Mouse (Mus musculus): ENCODE measurements around the gene Plppr1.
A peak's percentile ranks its signal among the peaks of the same experiment; 100 is the strongest.

Gene Plppr1

DNA sequence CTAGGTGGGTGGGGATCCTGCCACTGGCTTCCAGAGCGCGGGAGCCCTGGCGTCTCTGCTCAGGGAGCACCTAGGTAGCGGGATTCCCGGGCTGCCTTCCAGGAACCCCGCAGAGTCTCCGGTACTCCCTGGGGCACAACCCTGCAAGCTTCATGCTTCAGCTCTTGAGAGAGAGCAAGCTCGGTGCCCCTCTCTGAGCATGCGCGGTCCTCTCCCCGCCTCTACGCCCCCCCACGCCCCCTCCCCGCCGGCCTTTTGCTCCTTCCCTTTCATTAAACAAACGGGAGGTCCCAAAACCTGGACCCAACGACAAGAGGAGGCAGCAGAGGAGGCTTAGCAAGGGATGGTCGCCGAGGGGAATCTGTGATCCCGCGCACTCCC lies at the start of gene Plppr1:
Gene Plppr1, plus strand, starts transcription at position 253 of the 381 bp plus-strand sequence.
- DNase-seq = peak; percentile 59

- no peak for DNase-seq
Measured at GRCm38 (mm10) chr4:49016701-49017100, 42.4 kb upstream of the Plppr1 start.

DNA sequence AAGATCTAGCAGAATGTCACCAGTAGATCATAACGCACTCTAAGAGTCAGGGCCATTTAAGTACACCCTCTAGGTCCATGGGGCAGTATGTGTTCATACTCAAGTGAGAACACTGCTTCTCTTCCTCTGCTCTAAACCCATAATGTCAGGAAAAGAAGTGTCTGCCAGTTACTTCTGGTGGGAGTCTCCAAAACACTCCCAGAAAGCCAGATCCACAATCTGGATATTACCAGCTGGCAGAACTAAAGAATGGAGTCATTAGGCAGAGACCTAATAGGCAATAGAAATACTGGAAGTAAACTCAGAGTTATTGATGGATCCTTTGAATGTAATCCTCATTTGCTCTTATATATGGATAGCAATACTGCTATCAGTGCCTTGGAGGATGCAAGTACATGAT lies 35.9 kb upstream of the Plppr1 start:
- no peak for DNase-seq

- DNase-seq = peak; percentile 8
Measured at GRCm38 (mm10) chr4:49038311-49038710, 20.8 kb upstream of the Plppr1 start.

- no peak for DNase-seq
Measured at GRCm38 (mm10) chr4:49039854-49040253, 19.2 kb upstream of the Plppr1 start.

DNA sequence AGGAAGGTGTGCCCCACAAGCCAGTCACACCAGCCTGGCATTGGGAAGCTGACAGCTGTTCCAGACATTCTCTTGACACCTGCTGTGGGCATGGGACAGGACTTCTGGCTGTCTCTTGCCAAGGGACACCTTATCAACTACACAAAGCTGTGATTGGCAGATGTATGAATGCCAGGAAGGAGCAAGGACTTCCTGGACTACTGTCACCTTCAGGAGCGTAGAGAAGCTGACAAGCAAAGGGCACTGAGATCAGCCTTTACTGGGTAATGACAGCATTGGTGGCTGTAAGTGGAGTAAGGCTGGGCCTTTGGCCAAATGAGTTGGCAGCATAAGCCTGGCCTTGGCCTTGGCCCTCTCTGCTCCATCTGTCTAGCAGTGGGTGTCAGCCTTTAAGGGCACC lies 17.4 kb upstream of the Plppr1 start:
- DNase-seq = peak; percentile 91

DNA sequence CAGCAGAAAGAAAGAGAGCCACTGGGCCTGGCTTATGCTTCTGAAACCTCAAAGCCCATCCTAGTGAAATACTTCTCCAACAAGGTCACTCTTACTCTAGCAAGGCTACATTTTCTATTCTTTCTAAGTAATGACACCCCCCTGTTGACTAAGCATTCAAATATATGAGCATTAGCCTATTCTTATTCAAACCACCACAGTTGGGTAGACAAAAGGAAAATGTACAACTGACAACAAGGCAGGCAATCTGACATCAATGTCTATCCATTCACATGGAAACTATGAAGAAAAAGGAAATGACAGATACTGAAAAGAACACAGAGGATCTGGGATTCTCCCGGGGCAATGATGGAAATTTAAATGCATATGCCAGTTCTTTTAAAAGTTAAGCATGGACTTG lies 8.4 kb upstream of the Plppr1 start:
- no peak for DNase-seq

- DNase-seq = no peak
Measured at GRCm38 (mm10) chr4:49057916-49058315, 1.2 kb upstream of the Plppr1 start.

DNA sequence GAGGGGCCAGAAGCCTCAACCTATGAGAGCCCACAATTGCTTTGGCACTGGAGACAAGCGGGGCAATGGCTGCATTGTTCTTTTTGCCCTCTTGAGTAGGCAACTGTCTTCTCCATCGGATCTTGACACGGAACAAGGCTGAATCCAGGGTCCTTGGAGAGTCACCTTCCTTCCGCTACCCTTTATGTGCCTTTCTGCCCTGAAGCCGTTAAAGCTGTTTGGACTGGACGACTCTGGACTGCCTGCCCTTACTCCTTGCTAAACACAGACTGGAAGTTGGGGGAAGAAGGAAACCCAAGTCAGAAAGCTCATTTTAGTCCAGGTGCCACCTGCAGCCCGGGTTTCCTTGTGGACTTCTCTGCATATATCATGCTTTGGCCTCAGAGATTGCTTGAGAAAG lies 516 bp upstream of the Plppr1 start:
- no peak for DNase-seq

DNA sequence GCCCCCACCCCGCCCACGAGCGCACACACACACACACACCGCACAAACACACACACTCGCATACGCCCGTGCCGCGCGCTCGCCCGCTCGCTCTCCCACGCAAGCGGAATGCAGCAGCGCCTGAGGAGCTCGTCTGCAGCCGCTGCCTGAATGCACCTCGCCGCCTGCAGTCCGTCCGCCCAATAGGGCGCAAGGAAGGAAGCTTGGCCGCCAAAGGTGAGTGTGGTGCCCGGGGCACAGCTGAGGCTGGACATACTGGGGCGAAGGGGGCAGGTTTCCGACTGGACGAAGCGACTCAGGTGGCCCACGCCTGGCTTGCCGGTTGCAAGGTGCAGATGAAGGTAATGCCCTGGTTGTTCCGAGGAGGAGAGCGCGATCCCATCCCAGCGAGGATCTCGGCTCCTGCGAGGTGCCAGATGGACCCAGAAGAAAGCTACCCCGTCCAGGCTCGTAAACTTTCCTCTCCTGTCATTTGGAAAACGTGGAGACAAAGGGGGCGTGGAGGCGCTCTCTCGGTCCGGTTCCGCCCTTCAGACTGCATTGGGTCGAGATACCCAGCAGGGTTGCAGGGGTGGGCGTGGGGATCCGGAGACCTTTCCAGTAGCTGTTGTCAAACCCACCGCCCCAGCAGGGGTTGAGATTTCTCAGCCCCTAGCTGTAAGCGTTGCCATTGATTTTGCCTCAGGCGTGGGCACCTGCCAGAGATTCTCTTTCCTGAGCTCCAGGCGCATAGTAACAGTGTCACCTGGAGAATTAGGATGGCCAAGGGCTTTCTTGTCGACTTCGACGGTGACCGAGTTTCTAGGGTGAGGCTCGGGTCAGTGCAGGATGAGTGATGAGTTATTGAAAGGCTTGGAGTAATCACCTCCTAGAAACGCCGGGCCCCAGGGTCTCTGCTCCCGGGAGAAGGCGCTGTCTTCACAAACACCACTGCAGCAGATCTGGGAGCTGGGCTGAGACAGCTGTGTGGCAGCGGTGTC lies 619 bp downstream of the Plppr1 start:
- DNase-seq = peak; percentile 40

- no peak for DNase-seq
Measured at GRCm38 (mm10) chr4:49069471-49069870, 10.4 kb downstream of the Plppr1 start.

- peak; percentile 85 for DNase-seq
Measured at GRCm38 (mm10) chr4:49072886-49073285, 13.8 kb downstream of the Plppr1 start.

GRCm38 (mm10) chr4:49075881-49076280 lies 16.8 kb downstream of the Plppr1 start:
- no peak for DNase-seq

DNA sequence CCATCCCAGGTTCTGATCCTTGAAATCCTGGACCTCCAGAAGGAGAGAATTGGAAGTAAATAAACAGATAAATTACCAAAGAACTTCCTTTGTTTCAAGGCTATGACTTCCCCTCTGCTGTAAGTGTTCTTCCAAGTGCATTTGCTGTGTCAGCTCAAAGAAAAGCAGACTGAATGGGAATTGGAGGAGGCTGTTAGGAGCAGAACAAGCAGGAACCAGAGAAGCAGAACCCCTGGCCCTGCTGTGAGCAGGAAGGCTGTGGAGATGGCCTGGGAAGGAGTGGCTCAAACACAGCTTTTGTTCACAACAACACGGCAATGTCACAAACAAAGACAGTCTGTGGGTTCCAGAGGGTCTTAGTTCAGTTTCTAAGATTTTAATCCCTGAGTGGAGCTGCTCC lies 20.3 kb downstream of the Plppr1 start:
- DNase-seq = no peak

- DNase-seq = no peak
Measured at GRCm38 (mm10) chr4:49088205-49088604, 29.1 kb downstream of the Plppr1 start.

GRCm38 (mm10) chr4:49090461-49090860 lies 31.4 kb downstream of the Plppr1 start:
- no peak for DNase-seq

- DNase-seq = no peak
Measured at GRCm38 (mm10) chr4:49099448-49099847, 40.4 kb downstream of the Plppr1 start.

DNA sequence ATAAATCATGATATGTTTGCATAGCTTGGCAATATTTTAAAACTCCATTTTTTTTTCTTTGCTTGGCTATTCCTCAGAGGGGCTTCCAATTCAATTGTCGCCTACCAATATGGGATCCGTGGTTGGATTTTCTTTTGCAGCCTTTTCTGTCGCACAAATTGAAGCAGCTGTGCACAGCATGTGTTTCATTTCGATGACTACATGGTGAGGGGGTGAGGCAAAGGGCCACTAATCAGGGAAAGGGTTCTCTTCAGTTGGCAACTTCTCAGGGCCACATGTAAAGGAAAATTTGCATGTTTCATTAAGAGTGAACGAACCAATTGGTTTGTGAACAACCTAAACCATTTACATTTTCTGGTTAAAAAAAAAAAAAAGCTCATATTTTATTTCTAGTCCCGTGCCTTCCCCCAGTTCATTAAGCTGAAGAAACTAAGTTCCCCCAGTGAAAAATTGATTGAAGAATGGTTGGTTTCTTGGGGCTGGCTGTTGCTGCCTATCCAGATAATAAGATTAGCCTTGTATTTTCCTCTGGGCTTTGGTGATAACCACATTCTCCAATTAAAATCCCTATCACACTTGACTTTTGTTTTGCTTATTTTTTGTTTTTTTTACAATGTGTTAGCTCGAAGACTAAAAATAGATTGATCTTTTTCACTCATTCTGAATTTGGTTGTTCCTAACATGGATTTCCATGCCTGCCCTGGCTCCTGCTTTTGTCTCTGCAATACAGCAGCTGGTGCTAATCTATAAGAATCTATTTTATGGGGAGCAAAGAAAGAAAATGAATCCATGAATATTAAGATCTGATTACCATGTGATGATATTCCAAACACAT lies 43.1 kb downstream of the Plppr1 start:
- DNase-seq = no peak

GRCm38 (mm10) chr4:49102769-49103193 lies 43.7 kb downstream of the Plppr1 start:
- DNase-seq = no peak

- DNase-seq = no peak
Measured at GRCm38 (mm10) chr4:49104860-49105259, 45.8 kb downstream of the Plppr1 start.

DNA sequence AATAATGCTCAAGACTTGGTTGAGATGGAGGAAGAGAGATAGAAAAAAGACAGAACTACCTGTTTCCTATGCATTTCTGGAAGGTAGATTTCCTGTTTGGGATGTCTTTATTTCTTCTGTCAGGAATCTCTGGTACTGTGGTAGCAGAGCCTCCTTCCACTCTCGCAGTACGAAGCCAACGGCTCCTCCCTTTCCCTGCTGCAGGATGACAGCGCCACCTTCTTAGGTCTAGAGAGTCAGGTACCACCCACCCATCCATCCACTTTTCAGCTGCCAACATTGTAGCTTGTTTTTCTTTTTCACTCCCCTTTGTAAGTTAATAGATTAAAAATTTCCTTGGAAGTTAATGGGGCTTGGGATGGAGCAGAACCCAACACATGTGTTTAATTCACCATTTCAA lies 48.8 kb downstream of the Plppr1 start:
- no peak for DNase-seq

GRCm38 (mm10) chr4:49108371-49108770 lies 49.3 kb downstream of the Plppr1 start:
- no peak for DNase-seq

- no peak for DNase-seq
Measured at GRCm38 (mm10) chr4:49109989-49110388, 50.9 kb downstream of the Plppr1 start.

DNA sequence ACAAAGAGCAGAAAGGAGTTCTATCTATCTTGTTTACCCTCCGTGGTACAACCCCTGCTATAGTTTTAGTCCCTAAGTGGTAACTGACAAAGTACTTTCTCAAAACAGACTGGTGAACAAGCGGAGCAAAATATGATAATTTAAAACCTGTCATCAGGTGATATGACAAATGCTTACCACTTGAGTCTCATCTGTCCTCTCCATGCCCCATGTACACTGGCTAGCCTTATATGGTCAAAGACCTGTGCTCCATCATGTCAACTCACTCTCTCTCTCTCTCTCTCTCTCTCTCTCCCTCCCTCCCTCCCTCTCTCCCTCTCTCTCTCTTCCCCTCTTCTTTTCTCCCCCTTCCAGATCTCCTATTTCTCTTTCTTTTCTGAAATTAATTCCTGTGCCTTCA lies 59.8 kb downstream of the Plppr1 start:
- DNase-seq = no peak
